In the genomic region with DNA sequence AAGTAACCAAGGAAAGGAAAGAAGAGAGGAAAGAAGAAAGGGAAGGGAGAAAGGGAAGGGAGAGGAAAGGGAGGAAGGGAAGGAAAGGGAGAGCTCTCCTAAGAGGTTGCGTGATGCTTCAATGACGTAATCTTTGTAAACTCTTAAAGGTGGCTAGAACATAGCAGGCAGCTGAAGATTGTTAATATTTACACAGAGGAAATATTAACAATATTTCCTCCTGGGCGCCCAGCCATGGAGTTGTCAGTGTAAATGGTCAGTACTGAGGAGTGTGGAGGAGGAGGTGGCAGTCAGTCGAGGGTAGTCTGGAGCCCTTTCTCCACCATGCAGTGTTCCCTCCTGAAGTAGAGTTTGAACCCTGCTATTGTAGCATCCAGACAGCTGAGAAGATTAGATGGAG, we compare ENCODE assay signal across 20 mouse cellular contexts. TPM values are rescaled to one million over a fixed set of nuclear protein-coding genes. Genes with fewer than 3 reads are reported as not detected.
A peak's percentile ranks its signal among the peaks of the same experiment; 100 is the strongest.
DNase-seq lines count a peak whose midpoint lies in the region; ATAC-seq lines count a peak whose summit lies in the region.
"Had no signal": no experiment of that assay in that cellular context is flagged by ENCODE, and none has a peak within 500 bp of the region (broad histone marks: within the 10 kb centered on the region; RNA-seq: fewer than 3 reads in every experiment).

No protein-coding gene starts in this region.

- peak overlapping the region; percentile 18; the same call in 1 of the 2 replicates for H3K27ac ChIP-seq in kidney, embryonic 15.5 days
- peak overlapping the region; percentile 47 for H3K27ac ChIP-seq in stomach, embryonic 16.5 days (ENCODE audit: low read length)
- H3K27ac ChIP-seq in hindbrain, embryonic 12.5 days: no peak overlapping the region
- H3K27ac ChIP-seq: forebrain, embryonic 12.5 days; layer of hippocampus, adult 2 months; limb, embryonic 13.5 days; liver, embryonic 15.5 days had no signal

- no peak for DNase-seq in kidney, postnatal 14 days
- DNase-seq in kidney, postnatal 10 days: peak; percentile 62
- peak; percentile 93 for DNase-seq in lung, postnatal 10 days
- no peak for DNase-seq in right cerebral cortex, postnatal 25 days
- no peak for DNase-seq in layer of hippocampus, adult 9-11 months
- DNase-seq: adrenal gland, postnatal 10 days; cerebellum, adult 11-12 months; cerebellum, postnatal 36 days; gastrocnemius, postnatal 25 days; thymus, postnatal 25 days had no signal

- H3K9ac ChIP-seq in kidney, embryonic 15.5 days: no peak overlapping the region
- H3K9ac ChIP-seq in stomach, embryonic 16.5 days (ENCODE audit: low read length): no peak overlapping the region
- no peak overlapping the region for H3K9ac ChIP-seq in hindbrain, embryonic 12.5 days
- H3K9ac ChIP-seq: forebrain, embryonic 12.5 days; limb, embryonic 13.5 days; liver, embryonic 15.5 days had no signal

- no peak overlapping the region for H3K4me2 ChIP-seq in kidney, embryonic 15.5 days
- H3K4me2 ChIP-seq in stomach, embryonic 16.5 days (ENCODE audit: low read depth, low read length): no peak overlapping the region; the same call in 1 of the 2 replicates
- no peak overlapping the region for H3K4me2 ChIP-seq in hindbrain, embryonic 12.5 days (replicated peaks)
- H3K4me2 ChIP-seq: forebrain, embryonic 12.5 days; heart, embryonic 11.5 days; limb, embryonic 13.5 days; liver, embryonic 15.5 days had no signal

- no peak overlapping the region for H3K4me3 ChIP-seq in kidney, embryonic 15.5 days (replicated peaks)
- H3K4me3 ChIP-seq in stomach, embryonic 16.5 days (replicated peaks; ENCODE audit: low read length): no peak overlapping the region
- H3K4me3 ChIP-seq in hindbrain, embryonic 12.5 days: no peak overlapping the region
- H3K4me3 ChIP-seq: forebrain, embryonic 12.5 days; layer of hippocampus, adult 2 months; limb, embryonic 13.5 days; liver, embryonic 15.5 days had no signal

- H3K9me3 ChIP-seq in kidney, embryonic 15.5 days (replicated peaks): no peaks in the 10 kb centered on the region
- no peaks in the 10 kb centered on the region for H3K9me3 ChIP-seq in stomach, embryonic 16.5 days (replicated peaks; ENCODE audit: control insufficient read depth, low read length)
- no peaks in the 10 kb centered on the region for H3K9me3 ChIP-seq in hindbrain, embryonic 12.5 days (replicated peaks)
- H3K9me3 ChIP-seq: forebrain, embryonic 12.5 days; limb, embryonic 13.5 days; liver, embryonic 15.5 days had no signal

- WGBS in kidney, embryonic 15.5 days: 62% methylated on average over 4 of the region's 4 CpGs
- WGBS in stomach, embryonic 16.5 days: 29% methylated on average over 4 of the region's 4 CpGs
- 91% methylated on average over 4 of the region's 4 CpGs for WGBS in hindbrain, embryonic 12.5 days

- ATAC-seq in kidney, embryonic 15.5 days (replicated peaks; ENCODE audit: low FRiP score): no peak
- ATAC-seq in stomach, embryonic 16.5 days (ENCODE audit: insufficient read depth, low FRiP score): peak; percentile 79
- ATAC-seq in hindbrain, embryonic 12.5 days (ENCODE audit: low FRiP score): no peak
- ATAC-seq: midbrain, embryonic 16.5 days had no signal

- H3K36me3 ChIP-seq in kidney, embryonic 15.5 days: 0 out of 2 replicates have a peak, but pooled peaks cover 3% of the 10 kb centered on the region
- H3K36me3 ChIP-seq in stomach, embryonic 16.5 days (ENCODE audit: control insufficient read depth, insufficient read depth, low read length): no peaks in the 10 kb centered on the region
- no peaks in the 10 kb centered on the region for H3K36me3 ChIP-seq in hindbrain, embryonic 12.5 days
- H3K36me3 ChIP-seq: forebrain, embryonic 12.5 days; liver, embryonic 15.5 days had no signal

- peaks cover 28% of the 10 kb centered on the region for H3K4me1 ChIP-seq in kidney, embryonic 15.5 days
- H3K4me1 ChIP-seq in stomach, embryonic 16.5 days (ENCODE audit: control insufficient read depth, insufficient read depth, low read length): peaks cover 43% of the 10 kb centered on the region
- peaks cover 3% of the 10 kb centered on the region; the same call in 1 of the 2 replicates for H3K4me1 ChIP-seq in hindbrain, embryonic 12.5 days

- no peaks in the 10 kb centered on the region for H3K27me3 ChIP-seq in kidney, embryonic 15.5 days
- no peaks in the 10 kb centered on the region for H3K27me3 ChIP-seq in stomach, embryonic 16.5 days (ENCODE audit: control insufficient read depth, insufficient read depth, low read length)
- no peaks in the 10 kb centered on the region for H3K27me3 ChIP-seq in hindbrain, embryonic 12.5 days
- H3K27me3 ChIP-seq: CH12.LX; forebrain, embryonic 12.5 days; limb, embryonic 13.5 days; liver, embryonic 15.5 days had no signal

RNA-seq across cellular contexts. Expression of a gene that starts 15.4 kb away (rescaled TPM):
- polyA plus RNA-seq in kidney, embryonic 15.5 days (2015; fragmentation: Nextera tagmentation; extraction: Ambion mirVana): 65.1 and 75.7 TPM in 2 replicates
- 50.9 and 57.8 TPM in 2 replicates for polyA plus RNA-seq in stomach, embryonic 16.5 days (2015; fragmentation: Nextera tagmentation; extraction: Ambion mirVana)
- 89.7 and 96.9 TPM in 2 replicates for polyA plus RNA-seq in hindbrain, embryonic 12.5 days (2016; fragmentation: Nextera tagmentation; extraction: Ambion mirVana)

RNA-seq across cellular contexts. Expression of a gene that starts 15.9 kb away (rescaled TPM):
- polyA plus RNA-seq in kidney, embryonic 15.5 days (2015; fragmentation: Nextera tagmentation; extraction: Ambion mirVana): 12.4 and 14.4 TPM in 2 replicates
- polyA plus RNA-seq in stomach, embryonic 16.5 days (2015; fragmentation: Nextera tagmentation; extraction: Ambion mirVana): 14.5 and 15.3 TPM in 2 replicates
- 86.0 and 91.5 TPM in 2 replicates for polyA plus RNA-seq in hindbrain, embryonic 12.5 days (2016; fragmentation: Nextera tagmentation; extraction: Ambion mirVana)

Comparison
In these comparisons a context has a peak if more than half of its experiments do, and no peak if none do; other contexts are left out.
1. DNase-seq: peak in kidney, postnatal 10 days (single experiment) and lung, postnatal 10 days (single experiment); none in kidney, postnatal 14 days (single experiment), right cerebral cortex, postnatal 25 days (single experiment) and layer of hippocampus, adult 9-11 months (single experiment).